Mouse (Mus musculus) stomach, embryonic 14.5 days (tissue): ENCODE data around the gene Psmb1. TPM values are rescaled to one million over a fixed set of nuclear protein-coding genes. Genes with fewer than 3 reads are reported as not detected.

Experiments
- ATAC-seq: fragments of 200-750 bp; cut with Nextera tagmentation; 2 replicates; pipeline ENCODE4 v1.8.0; 2017; ENCODE audit warnings: low read depth, moderate TSS enrichment; ENCODE audit not compliant: insufficient number of reproducible peaks, insufficient read depth, low FRiP score
- H3K27ac ChIP-seq: fragments of 300-500 bp; sonication (generic); 2 replicates; pipeline ENCODE4 v1.5.1; 2014; ENCODE audit warnings: mild to moderate bottlenecking, low read length, moderate library complexity, mixed read lengths
- H3K27me3 ChIP-seq: fragments of 300-500 bp; sonication (generic); 2 replicates; pipeline ENCODE4 v1.6.1; 2014; ENCODE audit warnings: low read length, control low read depth, mixed read lengths; ENCODE audit not compliant: control insufficient read depth, insufficient read depth
- H3K36me3 ChIP-seq: fragments of 300-500 bp; sonication (generic); 2 replicates; pipeline ENCODE4 v1.6.1; 2014; ENCODE audit warnings: mild to moderate bottlenecking, control low read depth, low read length, moderate library complexity, mixed read lengths; ENCODE audit not compliant: control insufficient read depth, insufficient read depth
- H3K4me1 ChIP-seq: fragments of 300-500 bp; sonication (generic); 2 replicates; pipeline ENCODE4 v1.6.1; 2014; ENCODE audit warnings: low read length, control low read depth, mixed read lengths; ENCODE audit not compliant: control insufficient read depth, insufficient read depth
- H3K4me2 ChIP-seq: fragments of 300-500 bp; sonication (generic); replicated peaks from 2 replicates; pipeline ENCODE4 v1.6.1; 2014; ENCODE audit warnings: low read depth, low read length, control low read depth
- H3K4me3 ChIP-seq: fragments of 300-500 bp; sonication (generic); 2 replicates; pipeline ENCODE4 v1.5.1; 2014; ENCODE audit warnings: low read depth, low read length, control low read depth
- H3K9ac ChIP-seq: fragments of 300-500 bp; sonication (generic); replicated peaks from 2 replicates; pipeline ENCODE4 v1.6.1; 2014; ENCODE audit warnings: low read depth, mild to moderate bottlenecking, control low read depth, low read length, moderate library complexity, mixed read lengths
- H3K9me3 ChIP-seq: fragments of 300-500 bp; sonication (generic); 2 replicates; pipeline ENCODE4 v1.6.1; 2016; ENCODE audit warnings: low read depth, low read length, control low read depth; ENCODE audit not compliant: control insufficient read depth
- WGBS: fragments of 180-500 bp; shearing (Covaris S2); extraction: QIAGEN DNeasy Blood & Tissue Kit; methylation state at CpG from one replicate; pipeline ENCODE4 v1.1.7; 2014; 5-methylcytosine and 5-hydroxymethylcytosine counted together
- polyA plus RNA-seq: library from polyadenylated mRNA; unstranded; fragments of >200 nt; fragmentation: Nextera tagmentation; extraction: Ambion mirVana; gene quantifications from 2 replicates; pipeline ENCODE4 v1.2.1, GENCODE M21; 2014

Psmb1 gene
- polyA plus RNA-seq, 1 experiment from 2014 or later, result 268 TPM

DNA sequence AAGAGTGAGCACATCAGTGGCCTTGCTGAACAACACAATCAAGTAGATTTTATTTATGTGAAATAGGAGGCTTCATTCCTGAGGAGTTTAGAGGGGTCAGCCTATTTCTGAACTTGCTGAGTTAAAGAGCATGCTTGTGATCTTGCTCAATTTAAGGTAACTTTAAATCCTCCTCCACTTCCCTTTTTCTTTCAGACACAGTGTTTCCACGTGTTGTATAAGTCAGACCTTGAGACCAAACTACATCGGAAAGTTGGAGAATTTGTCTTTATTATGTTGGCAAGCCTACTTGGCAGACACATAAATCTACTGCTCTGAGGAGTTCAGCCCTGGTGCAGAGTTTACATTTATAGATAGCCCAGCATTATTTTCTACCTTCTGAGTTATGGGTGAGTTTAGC is 29.3 kb upstream of the Psmb1 start:
- H3K9ac ChIP-seq, result no peak overlapping the region
- ATAC-seq, result no peak
- WGBS, result 73% methylated on average over 2 of the region's 2 CpGs
- H3K27ac ChIP-seq, result no peak overlapping the region
- no peak overlapping the region for H3K4me3 ChIP-seq
- H3K9me3 ChIP-seq, result no peaks in the 10 kb centered on the region
- H3K36me3 ChIP-seq, result peaks cover 6% of the 10 kb centered on the region; the same call in 1 of the 2 replicates
- no peaks in the 10 kb centered on the region for H3K27me3 ChIP-seq
- H3K4me2 ChIP-seq, result no peak overlapping the region
- H3K4me1 ChIP-seq, result peaks cover 6% of the 10 kb centered on the region; the same call in 1 of the 2 replicates

DNA sequence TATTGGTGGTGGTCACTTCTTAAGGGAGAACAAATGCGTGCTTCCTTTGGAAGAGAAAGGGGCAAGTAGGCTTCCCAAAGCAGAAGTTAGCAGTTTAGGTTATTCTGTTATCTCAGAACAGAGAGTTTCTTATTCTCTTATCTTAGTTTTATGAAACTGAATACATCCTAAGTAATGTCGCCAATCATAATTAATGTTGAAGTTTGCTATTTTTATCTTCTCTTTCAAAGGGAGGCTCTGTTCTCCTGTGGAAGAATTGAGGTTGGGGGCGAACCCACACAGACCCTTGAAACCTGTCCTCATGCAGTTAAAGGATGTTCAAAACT is 28.2 kb upstream of the Psmb1 start:
- H3K9ac ChIP-seq, result peak overlapping the region; percentile 62; the same call in 1 of the 2 replicates
- H3K27ac ChIP-seq, result peak overlapping the region; percentile 80
- peaks cover 11% of the 10 kb centered on the region for H3K36me3 ChIP-seq
- H3K9me3 ChIP-seq, result no peaks in the 10 kb centered on the region
- H3K4me2 ChIP-seq, result peak overlapping the region; percentile 74
- peak overlapping the region; percentile 74 for H3K4me3 ChIP-seq
- H3K4me1 ChIP-seq, result peaks cover 6% of the 10 kb centered on the region; the same call in 1 of the 2 replicates
- WGBS, result 48% methylated on average over 3 of the region's 3 CpGs
- H3K27me3 ChIP-seq, result no peaks in the 10 kb centered on the region
- no peak for ATAC-seq

DNA sequence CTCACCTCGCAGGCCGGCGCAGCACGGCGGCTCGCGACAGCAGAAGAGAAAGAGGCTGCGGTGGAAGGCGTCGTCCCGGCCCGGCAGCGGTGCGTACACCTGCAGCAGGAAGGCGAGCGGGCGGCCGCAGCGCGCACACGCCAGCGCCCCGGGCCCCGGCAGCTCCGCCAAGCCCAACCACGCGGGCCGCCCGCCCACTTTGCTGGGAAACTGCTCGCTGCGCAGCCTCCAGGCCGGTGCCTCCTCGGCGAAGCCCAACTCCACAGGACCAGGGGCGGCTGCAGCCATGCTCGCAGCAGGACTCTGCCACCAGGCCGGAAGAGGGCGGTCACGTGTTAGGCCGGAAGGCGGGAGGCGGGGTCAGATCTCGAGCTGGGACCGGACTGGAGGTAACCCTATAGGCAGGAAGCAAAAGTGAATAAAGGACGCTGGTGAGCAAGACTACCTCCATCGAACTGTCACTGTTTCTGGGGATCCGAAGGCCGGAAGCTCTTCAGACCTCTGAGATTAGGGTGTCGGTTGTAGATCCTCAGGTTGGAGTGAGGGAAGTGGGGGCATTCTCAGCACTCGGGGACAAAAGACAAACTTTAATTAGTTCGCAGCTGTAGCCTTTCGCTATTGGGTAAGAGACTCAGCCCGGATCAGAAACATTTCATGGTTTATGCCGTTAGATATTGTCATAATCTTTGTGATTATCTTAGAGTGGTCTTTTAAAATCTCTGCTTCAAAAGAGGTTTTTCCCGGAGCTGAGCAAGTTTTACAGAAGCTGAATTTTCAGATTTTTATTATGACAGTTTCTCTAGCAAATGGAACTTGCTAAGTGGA is 27.6 kb upstream of the Psmb1 start, which contains the start of gene Pdcd2:
Gene Pdcd2, minus strand, starts transcription at position 316 of the 825 bp plus-strand sequence.
- Histone ChIP-seq H3K4me1 (peaks cover 6% of the 10 kb centered on the region; the same call in 1 of the 2 replicates), H3K9me3 (no peaks in the 10 kb centered on the region), H3K4me2 (peak within 1 kb of the TSS; percentile 74), H3K27ac (peak within 1 kb of the TSS; percentile 80), H3K4me3 (peak within 1 kb of the TSS; percentile 74), H3K36me3 (peaks cover 13% of the 10 kb centered on the region), H3K9ac (peak within 1 kb of the TSS; percentile 62), H3K27me3 (no peaks in the 10 kb centered on the region)
- ATAC-seq, result peak; percentile 100
- WGBS, result under 1% methylated on average over 52 of the region's 55 CpGs

DNA sequence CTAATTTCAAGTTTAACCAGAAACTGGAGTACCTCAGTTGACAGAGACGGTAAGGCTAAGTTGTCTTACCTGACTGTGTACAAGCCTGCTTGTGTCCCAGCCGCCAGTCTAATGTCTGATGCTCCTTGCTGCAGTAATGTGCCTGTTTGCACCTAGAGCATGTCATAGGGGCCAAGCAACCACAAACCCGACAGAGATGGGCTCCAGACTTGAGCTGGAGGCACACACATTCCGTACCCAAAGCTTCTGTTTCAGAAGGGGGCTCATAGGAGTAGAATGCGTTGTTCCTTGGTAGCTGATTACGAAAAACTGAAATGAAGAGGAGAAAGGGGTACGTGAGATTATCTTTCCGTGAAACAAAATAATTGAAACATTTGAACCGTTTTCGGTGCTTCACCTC is 26.8 kb upstream of the Psmb1 start:
- WGBS, result 11% methylated on average over 10 of the region's 10 CpGs
- Histone ChIP-seq H3K9me3 (no peaks in the 10 kb centered on the region), H3K4me2 (peak overlapping the region; percentile 74), H3K27ac (no peak overlapping the region), H3K4me1 (peaks cover 6% of the 10 kb centered on the region; the same call in 1 of the 2 replicates), H3K9ac (peak overlapping the region; percentile 62), H3K4me3 (peak overlapping the region; percentile 74), H3K36me3 (peaks cover 22% of the 10 kb centered on the region), H3K27me3 (no peaks in the 10 kb centered on the region)
- ATAC-seq, result no peak

DNA sequence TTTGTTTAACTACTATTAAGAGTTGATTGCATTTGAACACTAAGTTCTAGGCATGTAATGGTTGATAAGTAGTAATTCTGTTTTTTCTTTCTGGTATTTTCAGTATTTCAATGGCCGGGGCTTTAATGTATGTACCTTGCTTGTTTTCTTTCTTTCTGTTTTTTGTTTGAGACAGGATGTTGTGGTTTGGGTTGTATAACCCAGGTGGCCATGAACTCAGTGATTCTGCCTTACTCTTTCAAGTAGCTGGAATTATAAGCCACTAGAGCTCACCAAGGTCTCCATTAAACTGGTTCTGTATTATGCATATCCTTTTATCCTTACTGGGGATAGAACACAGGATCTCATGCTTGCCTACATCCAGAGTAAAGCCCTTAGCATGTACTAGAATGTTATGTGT is 19.2 kb upstream of the Psmb1 start:
- Histone ChIP-seq H3K9ac (no peak overlapping the region), H3K4me1 (no peaks in the 10 kb centered on the region), H3K9me3 (no peaks in the 10 kb centered on the region), H3K36me3 (peaks cover 77% of the 10 kb centered on the region), H3K27me3 (no peaks in the 10 kb centered on the region), H3K4me3 (no peak overlapping the region), H3K27ac (no peak overlapping the region), H3K4me2 (no peak overlapping the region)
- 96% methylated on average over 1 of the region's 1 CpGs for WGBS
- ATAC-seq, result no peak

DNA sequence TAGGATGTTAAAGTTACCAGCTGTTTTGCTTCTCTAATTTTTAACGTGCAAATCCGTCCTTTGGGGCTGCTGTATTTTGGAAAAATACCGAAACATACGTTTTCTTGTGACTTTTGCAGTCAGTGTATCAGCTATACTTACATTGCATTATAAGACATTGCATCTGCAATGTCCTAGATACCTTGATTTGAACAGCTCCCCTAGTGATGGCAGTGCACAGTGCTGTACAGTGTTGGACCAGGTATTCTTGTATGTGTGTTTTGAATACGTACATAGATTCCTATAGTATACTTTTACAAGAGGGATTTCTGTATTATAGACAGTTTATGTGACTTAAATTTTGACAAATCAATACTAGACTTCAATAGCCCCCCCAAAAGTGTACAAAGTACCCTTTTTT is 18.6 kb upstream of the Psmb1 start:
- Histone ChIP-seq H3K27me3 (no peaks in the 10 kb centered on the region), H3K36me3 (peaks cover 75% of the 10 kb centered on the region), H3K4me2 (no peak overlapping the region), H3K9ac (no peak overlapping the region), H3K27ac (no peak overlapping the region), H3K9me3 (no peaks in the 10 kb centered on the region), H3K4me1 (no peaks in the 10 kb centered on the region), H3K4me3 (no peak overlapping the region)
- WGBS, result 92% methylated on average over 5 of the region's 5 CpGs
- no peak for ATAC-seq

DNA sequence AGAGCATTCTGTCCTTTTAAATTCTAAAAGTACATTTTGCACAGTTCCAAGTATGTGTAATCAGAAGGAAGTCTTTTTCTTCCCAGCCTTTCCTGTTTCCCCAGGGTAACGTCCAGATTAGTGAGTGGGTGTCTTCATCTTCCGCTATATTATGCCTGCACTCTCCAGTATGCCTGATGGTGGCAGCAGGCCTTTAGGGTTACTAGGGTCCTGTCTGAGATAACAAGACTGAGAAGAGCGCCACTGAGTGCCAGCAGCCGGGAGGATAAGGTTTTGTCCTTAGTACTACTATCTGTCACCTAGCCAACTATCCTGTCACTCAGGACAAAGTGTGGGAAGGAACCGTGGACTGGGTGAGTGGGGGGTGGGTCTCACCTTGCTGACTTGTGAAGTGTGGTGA is 18.2 kb upstream of the Psmb1 start:
- H3K4me3 ChIP-seq, result no peak overlapping the region
- H3K4me2 ChIP-seq, result no peak overlapping the region
- no peaks in the 10 kb centered on the region for H3K9me3 ChIP-seq
- peaks cover 71% of the 10 kb centered on the region for H3K36me3 ChIP-seq
- 75% methylated on average over 5 of the region's 5 CpGs for WGBS
- no peak overlapping the region for H3K27ac ChIP-seq
- no peak overlapping the region for H3K9ac ChIP-seq
- no peaks in the 10 kb centered on the region for H3K27me3 ChIP-seq
- no peaks in the 10 kb centered on the region for H3K4me1 ChIP-seq
- ATAC-seq, result no peak

DNA sequence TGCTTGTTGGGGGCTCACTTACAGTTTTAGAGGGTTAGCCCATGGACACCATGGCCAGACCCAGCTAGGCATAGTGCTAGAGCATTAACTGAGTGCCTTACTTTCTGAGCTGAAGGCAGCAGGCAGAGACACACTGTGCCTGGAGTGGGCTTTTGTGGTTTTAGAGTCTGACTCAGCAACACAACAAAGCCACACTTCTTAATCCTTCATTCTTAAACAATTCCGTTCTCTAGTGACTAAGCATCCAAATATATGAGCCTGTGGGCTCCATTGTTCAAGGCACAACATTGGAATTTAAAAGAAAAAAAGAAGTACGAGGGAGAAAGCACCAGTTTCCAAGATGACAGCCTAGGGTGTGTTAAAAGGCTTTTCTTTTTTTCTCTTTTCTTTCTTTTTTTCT is 11.1 kb upstream of the Psmb1 start:
- H3K4me2 ChIP-seq, result no peak overlapping the region
- H3K9me3 ChIP-seq, result no peaks in the 10 kb centered on the region
- no peak overlapping the region for H3K9ac ChIP-seq
- H3K27ac ChIP-seq, result no peak overlapping the region
- 86% methylated on average over 2 of the region's 2 CpGs for WGBS
- ATAC-seq, result no peak
- H3K4me3 ChIP-seq, result no peak overlapping the region
- H3K36me3 ChIP-seq, result peaks cover 69% of the 10 kb centered on the region
- H3K27me3 ChIP-seq, result no peaks in the 10 kb centered on the region
- no peaks in the 10 kb centered on the region for H3K4me1 ChIP-seq
